Mouse (Mus musculus) kidney, embryonic 15.5 days (tissue): ENCODE measurements around the gene Olfr356. TPM values are rescaled to one million over a fixed set of nuclear protein-coding genes. Genes with fewer than 3 reads are reported as not detected.

Experiments
- ATAC-seq: fragments of 200-750 bp; cut with Nextera tagmentation; replicated peaks from 2 replicates; pipeline ENCODE4 v1.8.0; 2017; ENCODE audit warnings: moderate TSS enrichment; ENCODE audit not compliant: low FRiP score
- H3K27ac ChIP-seq: fragments of 300-500 bp; sonication (generic); 2 replicates; pipeline ENCODE4 v1.5.1; 2015; ENCODE audit warnings: mild to moderate bottlenecking, inconsistent platforms
- H3K27me3 ChIP-seq: fragments of 300-500 bp; sonication (generic); 2 replicates; pipeline ENCODE4 v1.6.1; 2015; ENCODE audit warnings: inconsistent platforms
- H3K36me3 ChIP-seq: fragments of 300-500 bp; sonication (generic); 2 replicates; pipeline ENCODE4 v1.6.1; 2015; ENCODE audit warnings: inconsistent platforms
- H3K4me1 ChIP-seq: fragments of 300-500 bp; sonication (generic); 2 replicates; pipeline ENCODE4 v1.6.1; 2015; ENCODE audit warnings: inconsistent platforms
- H3K4me2 ChIP-seq: fragments of 300-500 bp; sonication (generic); 2 replicates; pipeline ENCODE4 v1.6.1; 2015; ENCODE audit warnings: moderate library complexity, mild to moderate bottlenecking, inconsistent platforms
- H3K4me3 ChIP-seq: fragments of 300-500 bp; sonication (generic); replicated peaks from 2 replicates; pipeline ENCODE4 v1.5.1; 2015; ENCODE audit warnings: mild to moderate bottlenecking, inconsistent platforms
- H3K9ac ChIP-seq: fragments of 300-500 bp; sonication (generic); 2 replicates; pipeline ENCODE4 v1.6.1; 2015; ENCODE audit warnings: mild to moderate bottlenecking, inconsistent platforms
- H3K9me3 ChIP-seq: fragments of 300-500 bp; sonication (generic); replicated peaks from 2 replicates; pipeline ENCODE4 v1.6.1; 2016; ENCODE audit warnings: inconsistent platforms
- WGBS: fragments of 180-500 bp; shearing (Covaris S2); methylation state at CpG from one replicate; pipeline ENCODE4 v1.1.7; 2015; ENCODE audit warnings: mixed read lengths; 5-methylcytosine and 5-hydroxymethylcytosine counted together
- polyA plus RNA-seq: library from polyadenylated mRNA; unstranded; fragments of >200 nt; fragmentation: Nextera tagmentation; extraction: Ambion mirVana; gene quantifications from 2 replicates; pipeline ENCODE4 v1.2.1, GENCODE M21; 2015

Olfr356 gene
- polyA plus RNA-seq: not detected in 2 replicates

GRCm38 (mm10) chr2:36936821-36937220 lies at the start of gene Olfr356:
Gene Olfr356 (plus strand): TSS chr2:36937121.
- ATAC-seq: no peak
- Histone ChIP-seq H3K27ac (no peak within 1 kb of the TSS), H3K27me3 (no peaks in the 10 kb centered on the region), H3K9me3 (peaks cover 5% of the 10 kb centered on the region; the same call in 1 of the 2 replicates), H3K9ac (no peak within 1 kb of the TSS), H3K4me2 (no peak within 1 kb of the TSS), H3K4me3 (no peak within 1 kb of the TSS), H3K4me1 (no peaks in the 10 kb centered on the region), H3K36me3 (no peaks in the 10 kb centered on the region)
- WGBS: 80% methylated on average over 2 of the region's 2 CpGs

- H3K27ac ChIP-seq: no peak within 1 kb of the TSS
- no peak for ATAC-seq
- 0 out of 2 replicates have a peak, but pooled peaks cover 3% of the 10 kb centered on the region for H3K9me3 ChIP-seq
- no peak within 1 kb of the TSS for H3K4me3 ChIP-seq
- H3K36me3 ChIP-seq: no peaks in the 10 kb centered on the region
- no peaks in the 10 kb centered on the region for H3K27me3 ChIP-seq
- H3K4me1 ChIP-seq: no peaks in the 10 kb centered on the region
- H3K9ac ChIP-seq: no peak within 1 kb of the TSS
- H3K4me2 ChIP-seq: no peak within 1 kb of the TSS
Measured at GRCm38 (mm10) chr2:36892836-36893235, 44.1 kb upstream of the Olfr356 start, which contains the start of gene Olfr353. Gene Olfr353 (minus strand): TSS chr2:36892936.

- Histone ChIP-seq H3K27ac (no peak overlapping the region), H3K27me3 (no peaks in the 10 kb centered on the region), H3K4me3 (no peak overlapping the region), H3K4me1 (no peaks in the 10 kb centered on the region), H3K9ac (no peak overlapping the region), H3K4me2 (no peak overlapping the region), H3K36me3 (no peaks in the 10 kb centered on the region), H3K9me3 (0 out of 2 replicates have a peak, but pooled peaks cover 9% of the 10 kb centered on the region)
- ATAC-seq: no peak
Measured at GRCm38 (mm10) chr2:36897114-36897513, 39.8 kb upstream of the Olfr356 start.

- H3K4me2 ChIP-seq: no peak within 1 kb of the TSS
- no peak for ATAC-seq
- H3K4me3 ChIP-seq: no peak within 1 kb of the TSS
- H3K4me1 ChIP-seq: no peaks in the 10 kb centered on the region
- H3K36me3 ChIP-seq: no peaks in the 10 kb centered on the region
- 0 out of 2 replicates have a peak, but pooled peaks cover 6% of the 10 kb centered on the region for H3K9me3 ChIP-seq
- no peak within 1 kb of the TSS for H3K9ac ChIP-seq
- H3K27ac ChIP-seq: no peak within 1 kb of the TSS
- H3K27me3 ChIP-seq: no peaks in the 10 kb centered on the region
Measured at GRCm38 (mm10) chr2:36905380-36905779, 31.5 kb upstream of the Olfr356 start, which contains the start of gene Olfr354. Gene Olfr354 (plus strand): TSS chr2:36905680.

DNA sequence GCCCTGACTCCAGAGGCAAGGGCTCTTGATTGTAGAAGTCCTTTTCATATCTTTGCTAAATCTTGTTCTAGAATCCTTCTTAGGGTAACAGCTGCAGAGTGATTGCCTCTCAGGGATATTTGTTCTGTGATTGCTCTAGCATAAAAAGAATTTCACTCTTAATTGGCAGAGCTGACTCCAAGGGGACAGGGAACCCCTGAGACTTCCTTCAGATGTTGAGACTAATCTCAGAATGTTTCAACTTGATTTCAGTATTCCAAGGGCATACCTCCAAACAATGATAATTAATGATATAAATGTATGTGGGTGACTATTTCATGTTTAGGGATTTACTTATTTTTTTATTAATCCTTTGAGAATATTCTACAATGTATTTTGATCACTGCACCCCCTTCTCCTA lies 8.1 kb upstream of the Olfr356 start, which contains the start of gene Olfr355:
Gene Olfr355 (minus strand): TSS at position 101 of the 400 bp plus-strand sequence.
- no peaks in the 10 kb centered on the region for H3K36me3 ChIP-seq
- no peaks in the 10 kb centered on the region for H3K9me3 ChIP-seq
- no peak within 1 kb of the TSS for H3K27ac ChIP-seq
- no peak within 1 kb of the TSS for H3K4me3 ChIP-seq
- H3K27me3 ChIP-seq: no peaks in the 10 kb centered on the region
- no peak within 1 kb of the TSS for H3K9ac ChIP-seq
- ATAC-seq: no peak
- H3K4me1 ChIP-seq: no peaks in the 10 kb centered on the region
- no peak within 1 kb of the TSS for H3K4me2 ChIP-seq

Other genes with a start within 250 kb of the Olfr356 start
- not detected in 2 replicates for gene Olfr347, start 205.2 kb upstream of the Olfr356 start, polyA plus RNA-seq
- not detected in 2 replicates for gene Olfr348, start 152.8 kb upstream of the Olfr356 start, polyA plus RNA-seq
- not detected in 2 replicates for gene Olfr50, start 146.6 kb upstream of the Olfr356 start, polyA plus RNA-seq
- gene Olfr3, start 120.1 kb upstream of the Olfr356 start, polyA plus RNA-seq: not detected in 2 replicates
- gene Olfr350, start 90.8 kb upstream of the Olfr356 start, polyA plus RNA-seq: not detected in 2 replicates
- not detected in 2 replicates for gene Olfr351, start 74.5 kb upstream of the Olfr356 start, polyA plus RNA-seq
- gene Olfr352, start 68.7 kb upstream of the Olfr356 start, polyA plus RNA-seq: not detected in 2 replicates
- gene Olfr353, start 44.2 kb upstream of the Olfr356 start, polyA plus RNA-seq: not detected in 2 replicates
- gene Olfr354, start 31.4 kb upstream of the Olfr356 start, polyA plus RNA-seq: not detected in 2 replicates
- not detected in 2 replicates for gene Olfr355, start 8.2 kb upstream of the Olfr356 start, polyA plus RNA-seq
- gene Olfr357, start 56.7 kb downstream of the Olfr356 start, polyA plus RNA-seq: not detected in 2 replicates
- not detected in 2 replicates for gene Olfr358, start 72.2 kb downstream of the Olfr356 start, polyA plus RNA-seq
- not detected in 2 replicates for gene Olfr360, start 128.6 kb downstream of the Olfr356 start, polyA plus RNA-seq
- not detected in 2 replicates for gene Olfr361, start 152.2 kb downstream of the Olfr356 start, polyA plus RNA-seq
- gene Olfr362, start 180.8 kb downstream of the Olfr356 start, polyA plus RNA-seq: not detected in 2 replicates
- not detected in 2 replicates for gene Olfr364-ps1, start 202.2 kb downstream of the Olfr356 start, polyA plus RNA-seq